Mouse (Mus musculus) intestine, embryonic 14.5 days (tissue): ENCODE results near the gene Dthd1. TPM values are rescaled to one million over a fixed set of nuclear protein-coding genes. Genes with fewer than 3 reads are reported as not detected.

Experiments
- ATAC-seq: fragments of 200-750 bp; cut with Nextera tagmentation; replicated peaks from 2 replicates; pipeline ENCODE4 v1.8.0; 2017; ENCODE audit warnings: low read depth, moderate number of reproducible peaks, moderate TSS enrichment, moderate library complexity; ENCODE audit not compliant: low FRiP score, low TSS enrichment
- DNase-seq: peaks from one replicate; pipeline ENCODE4 v3.0.0-alpha.2; 2018; ENCODE audit warnings: low spot score
- H3K27ac ChIP-seq: fragments of 300-500 bp; sonication (generic); 2 replicates; pipeline ENCODE4 v1.5.1; 2014; ENCODE audit warnings: low read depth, mild to moderate bottlenecking, control low read depth
- H3K27me3 ChIP-seq: fragments of 300-500 bp; sonication (generic); replicated peaks from 2 replicates; pipeline ENCODE4 v1.6.1; 2014; ENCODE audit warnings: low read length, control low read depth; ENCODE audit not compliant: control insufficient read depth, insufficient read depth
- H3K36me3 ChIP-seq: fragments of 300-500 bp; sonication (generic); 2 replicates; pipeline ENCODE4 v1.6.1; 2014; ENCODE audit warnings: low read length, control low read depth; ENCODE audit not compliant: control insufficient read depth, insufficient read depth
- H3K4me1 ChIP-seq: fragments of 300-500 bp; sonication (generic); replicated peaks from 2 replicates; pipeline ENCODE4 v1.6.1; 2014; ENCODE audit warnings: low read length, control low read depth, mixed read lengths; ENCODE audit not compliant: control insufficient read depth, insufficient read depth
- H3K4me2 ChIP-seq: fragments of 300-500 bp; sonication (generic); 2 replicates; pipeline ENCODE4 v1.6.1; 2014; ENCODE audit warnings: low read length
- H3K4me3 ChIP-seq: fragments of 300-500 bp; sonication (generic); 2 replicates; pipeline ENCODE4 v1.5.1; 2014; ENCODE audit warnings: low read depth, low read length, control low read depth, mixed read lengths
- H3K9ac ChIP-seq: fragments of 300-500 bp; sonication (generic); 2 replicates; pipeline ENCODE4 v1.6.1; 2014; ENCODE audit warnings: mild to moderate bottlenecking, low read length
- H3K9me3 ChIP-seq: fragments of 300-500 bp; sonication (generic); 2 replicates; pipeline ENCODE4 v1.6.1; 2016; ENCODE audit warnings: low read length, control low read depth; ENCODE audit not compliant: control insufficient read depth
- WGBS: fragments of 180-500 bp; shearing (Covaris S2); extraction: QIAGEN DNeasy Blood & Tissue Kit; methylation state at CpG from one replicate; pipeline ENCODE4 v1.1.7; 2014; 5-methylcytosine and 5-hydroxymethylcytosine counted together
- polyA plus RNA-seq: library from polyadenylated mRNA; unstranded; fragments of >200 nt; fragmentation: Nextera tagmentation; extraction: Ambion mirVana; gene quantifications from 2 replicates; pipeline ENCODE4 v1.2.1, GENCODE M21; 2014

Dthd1 gene
- polyA plus RNA-seq, 1 experiment from 2014 or later = not detected

DNA sequence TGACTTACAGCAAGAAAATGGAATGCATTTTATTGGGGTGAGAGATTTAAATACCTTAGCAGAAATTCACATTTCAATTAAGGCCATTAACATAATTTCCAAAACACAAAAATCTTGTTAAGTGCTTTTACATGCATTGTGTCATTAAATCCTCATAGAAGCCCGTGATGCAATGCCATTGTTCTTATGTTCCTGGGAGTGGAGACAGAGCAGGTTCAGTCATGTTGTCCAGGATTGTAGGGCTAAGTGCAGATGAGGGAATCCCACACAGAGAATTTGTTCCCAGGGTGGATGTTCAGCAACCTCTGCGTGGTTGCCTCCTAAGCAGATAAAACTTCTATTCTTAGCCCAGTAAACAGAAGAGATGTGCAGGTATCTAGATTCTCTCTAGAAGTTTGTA is 37.7 kb downstream of the Dthd1 start:
- no peak overlapping the region for H3K9ac ChIP-seq
- no peak overlapping the region for H3K4me3 ChIP-seq
- no peaks in the 10 kb centered on the region for H3K27me3 ChIP-seq
- no peaks in the 10 kb centered on the region for H3K36me3 ChIP-seq
- ATAC-seq (no peak), DNase-seq (no peak)
- H3K9me3 ChIP-seq = no peaks in the 10 kb centered on the region
- H3K4me1 ChIP-seq = no peaks in the 10 kb centered on the region
- H3K4me2 ChIP-seq = no peak overlapping the region
- H3K27ac ChIP-seq = no peak overlapping the region
- WGBS = 69% methylated on average over 2 of the region's 2 CpGs

DNA sequence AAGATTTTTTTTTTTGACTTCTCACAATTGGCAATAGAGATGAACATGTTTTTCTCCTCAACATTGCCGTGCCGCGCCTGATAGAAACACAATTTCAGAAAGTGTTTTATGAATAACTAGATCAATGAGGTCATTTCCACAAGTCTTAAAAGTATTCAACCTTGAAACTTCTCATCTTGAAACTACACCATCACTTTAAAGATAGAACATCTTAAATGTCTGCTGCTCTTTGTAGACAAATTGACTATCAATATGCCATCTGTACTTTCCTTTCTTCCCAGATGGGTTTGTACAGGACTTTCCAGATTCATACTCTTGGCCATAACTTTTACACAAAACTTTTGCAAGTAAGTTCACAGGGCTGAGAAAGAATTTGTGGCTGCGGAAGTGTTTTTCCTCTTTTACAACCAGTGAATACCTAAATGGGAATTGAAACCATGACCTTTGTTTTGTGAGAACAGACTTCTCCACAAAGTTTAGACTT is 40.8 kb downstream of the Dthd1 start:
- Histone ChIP-seq H3K4me1 (no peaks in the 10 kb centered on the region), H3K27me3 (no peaks in the 10 kb centered on the region), H3K4me3 (no peak overlapping the region), H3K4me2 (no peak overlapping the region), H3K27ac (no peak overlapping the region), H3K9me3 (no peaks in the 10 kb centered on the region), H3K36me3 (no peaks in the 10 kb centered on the region), H3K9ac (no peak overlapping the region)
- no peak for DNase-seq
- 87% methylated on average over 4 of the region's 4 CpGs for WGBS
- ATAC-seq = no peak

DNA sequence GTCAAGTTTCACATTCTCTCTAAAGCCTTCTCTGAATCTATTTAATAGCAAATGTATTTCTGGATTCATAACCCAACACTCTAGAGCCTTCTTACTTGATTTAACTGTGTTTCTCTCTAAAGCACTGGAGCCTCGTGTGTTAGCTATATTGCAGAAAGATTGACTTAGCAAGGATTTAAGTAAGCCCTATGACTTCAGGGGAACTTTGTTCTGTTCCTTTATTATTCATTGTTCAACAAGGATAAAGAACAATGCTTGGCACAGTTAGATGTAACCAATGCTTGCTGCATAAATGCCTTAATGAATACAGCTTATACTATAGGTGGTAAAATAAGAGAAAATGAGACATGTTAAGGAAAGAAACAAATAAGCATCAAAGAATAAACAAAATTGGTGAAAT is 43.9 kb downstream of the Dthd1 start:
- Histone ChIP-seq H3K4me3 (no peak overlapping the region), H3K4me1 (no peaks in the 10 kb centered on the region), H3K4me2 (no peak overlapping the region), H3K36me3 (no peaks in the 10 kb centered on the region), H3K27ac (no peak overlapping the region), H3K27me3 (no peaks in the 10 kb centered on the region), H3K9ac (no peak overlapping the region), H3K9me3 (no peaks in the 10 kb centered on the region)
- ATAC-seq (no peak), DNase-seq (no peak)
- 71% methylated on average over 1 of the region's 1 CpGs for WGBS

DNA sequence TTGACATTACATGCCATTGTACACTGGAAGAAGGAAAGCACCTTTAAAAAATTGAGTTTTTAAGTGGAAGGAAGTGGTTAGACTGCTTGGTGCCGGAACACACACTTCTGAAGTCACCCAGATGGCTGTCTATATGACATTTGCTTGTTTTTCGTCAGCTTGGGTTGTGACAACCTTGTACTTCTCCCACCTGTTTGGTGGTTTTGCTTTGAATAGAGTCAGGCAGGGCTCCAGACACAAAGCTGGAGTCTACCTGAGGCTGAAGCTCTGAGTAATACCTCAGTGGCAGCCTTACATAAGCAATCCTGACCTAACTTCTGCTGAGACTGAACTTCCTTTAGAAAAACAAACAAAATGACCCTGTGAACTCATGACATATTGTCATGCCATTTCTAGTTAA is 44.7 kb downstream of the Dthd1 start:
- DNase-seq (no peak), ATAC-seq (no peak)
- H3K4me3 ChIP-seq = no peak overlapping the region
- H3K4me2 ChIP-seq = no peak overlapping the region
- WGBS = 45% methylated on average over 2 of the region's 2 CpGs
- no peaks in the 10 kb centered on the region for H3K36me3 ChIP-seq
- H3K9ac ChIP-seq = no peak overlapping the region
- no peaks in the 10 kb centered on the region for H3K4me1 ChIP-seq
- H3K27ac ChIP-seq = no peak overlapping the region
- no peaks in the 10 kb centered on the region for H3K9me3 ChIP-seq
- H3K27me3 ChIP-seq = no peaks in the 10 kb centered on the region

DNA sequence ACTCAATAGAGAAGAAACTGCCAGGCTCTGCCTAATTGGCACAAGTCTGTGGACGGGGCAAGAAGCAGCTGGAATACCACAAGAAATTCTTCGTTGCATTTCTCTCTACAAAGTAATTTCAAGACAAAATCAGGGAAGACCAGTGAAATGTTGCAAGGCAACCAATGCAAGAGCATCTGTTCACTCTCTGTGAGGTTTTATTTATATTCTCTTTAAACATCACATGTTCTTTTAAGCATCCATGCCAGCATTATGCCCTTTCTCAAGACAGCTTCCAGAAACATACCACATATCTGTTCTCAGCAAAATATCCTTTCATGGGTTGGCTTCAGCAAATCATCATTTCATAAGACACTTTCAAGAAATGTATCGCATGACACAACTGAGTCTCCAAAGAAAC is 50.7 kb downstream of the Dthd1 start:
- H3K27ac ChIP-seq = no peak overlapping the region
- no peak overlapping the region for H3K9ac ChIP-seq
- DNase-seq = no peak
- no peaks in the 10 kb centered on the region for H3K4me1 ChIP-seq
- no peak overlapping the region for H3K4me2 ChIP-seq
- H3K9me3 ChIP-seq = no peaks in the 10 kb centered on the region
- no peak for ATAC-seq
- WGBS = 64% methylated on average over 3 of the region's 3 CpGs
- no peaks in the 10 kb centered on the region for H3K36me3 ChIP-seq
- no peaks in the 10 kb centered on the region for H3K27me3 ChIP-seq
- no peak overlapping the region for H3K4me3 ChIP-seq

DNA sequence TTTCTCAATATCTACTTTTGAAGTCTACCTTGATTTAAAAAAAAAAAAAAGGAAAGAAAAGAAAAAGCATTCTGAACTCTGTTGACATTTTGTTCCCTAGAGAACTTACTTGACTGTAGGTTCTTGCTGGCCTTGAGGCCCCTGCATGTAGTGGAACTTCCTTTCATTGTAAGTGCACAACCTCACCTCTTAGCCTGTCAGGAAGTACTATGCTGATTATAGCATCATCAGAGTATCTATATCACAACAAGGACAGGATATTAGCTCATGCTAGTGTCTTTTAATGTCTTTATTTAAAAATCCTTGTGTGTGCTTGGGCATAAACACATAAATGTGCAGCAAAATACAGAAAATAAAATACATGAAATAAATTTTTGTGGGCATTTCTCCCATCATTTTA is 53.4 kb downstream of the Dthd1 start:
- DNase-seq (no peak), ATAC-seq (no peak)
- Histone ChIP-seq H3K27me3 (no peaks in the 10 kb centered on the region), H3K27ac (no peak overlapping the region), H3K4me2 (no peak overlapping the region), H3K4me1 (no peaks in the 10 kb centered on the region), H3K9ac (no peak overlapping the region), H3K36me3 (no peaks in the 10 kb centered on the region), H3K9me3 (no peaks in the 10 kb centered on the region), H3K4me3 (no peak overlapping the region)

DNA sequence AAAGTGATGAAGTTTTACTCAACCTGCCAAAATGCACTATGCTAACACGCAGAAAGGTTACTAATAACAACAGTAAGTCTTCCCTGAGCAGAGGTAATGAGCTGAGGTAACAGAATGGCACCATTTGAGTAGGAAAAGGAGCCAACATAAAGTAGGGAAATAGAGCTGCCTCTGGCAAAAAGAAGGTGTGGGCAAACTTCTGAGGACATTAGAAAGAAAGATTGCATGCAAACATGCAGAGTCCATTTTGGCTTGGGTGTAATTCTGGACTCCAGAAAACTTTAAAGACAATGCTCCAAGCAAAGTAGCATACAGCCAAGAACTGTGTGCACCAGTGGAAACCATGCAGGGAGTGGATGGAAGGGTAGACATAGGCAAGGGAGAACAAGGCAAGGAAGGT is 65.9 kb downstream of the Dthd1 start:
- no peaks in the 10 kb centered on the region for H3K27me3 ChIP-seq
- DNase-seq (no peak), ATAC-seq (no peak)
- WGBS = 58% methylated on average over 1 of the region's 1 CpGs
- H3K4me3 ChIP-seq = no peak overlapping the region
- H3K36me3 ChIP-seq = no peaks in the 10 kb centered on the region
- H3K9me3 ChIP-seq = no peaks in the 10 kb centered on the region
- no peak overlapping the region for H3K4me2 ChIP-seq
- no peak overlapping the region for H3K9ac ChIP-seq
- no peaks in the 10 kb centered on the region for H3K4me1 ChIP-seq
- no peak overlapping the region for H3K27ac ChIP-seq

DNA sequence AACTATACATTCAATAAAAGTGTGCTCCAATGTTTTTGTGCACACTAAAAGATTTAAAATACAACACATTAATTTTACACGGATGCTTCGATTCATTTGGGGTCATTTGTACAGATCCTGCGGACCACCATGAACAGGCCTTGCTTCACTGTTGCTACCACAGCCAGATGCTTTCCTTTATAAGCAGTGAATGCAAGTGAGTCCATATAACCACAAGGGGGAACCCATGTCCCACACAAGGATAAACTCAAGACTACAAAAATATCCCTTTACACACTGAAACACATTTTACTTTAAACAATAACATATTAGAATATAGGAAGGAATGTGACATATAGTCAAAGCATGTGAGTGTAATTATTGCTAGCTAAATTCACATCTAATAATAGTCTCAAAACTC is 81.7 kb downstream of the Dthd1 start:
- H3K27me3 ChIP-seq = no peaks in the 10 kb centered on the region
- no peaks in the 10 kb centered on the region for H3K4me1 ChIP-seq
- H3K36me3 ChIP-seq = no peaks in the 10 kb centered on the region
- no peak overlapping the region for H3K4me3 ChIP-seq
- no peaks in the 10 kb centered on the region for H3K9me3 ChIP-seq
- H3K9ac ChIP-seq = no peak overlapping the region
- H3K4me2 ChIP-seq = no peak overlapping the region
- DNase-seq (no peak), ATAC-seq (no peak)
- 48% methylated on average over 3 of the region's 3 CpGs for WGBS
- no peak overlapping the region for H3K27ac ChIP-seq

DNA sequence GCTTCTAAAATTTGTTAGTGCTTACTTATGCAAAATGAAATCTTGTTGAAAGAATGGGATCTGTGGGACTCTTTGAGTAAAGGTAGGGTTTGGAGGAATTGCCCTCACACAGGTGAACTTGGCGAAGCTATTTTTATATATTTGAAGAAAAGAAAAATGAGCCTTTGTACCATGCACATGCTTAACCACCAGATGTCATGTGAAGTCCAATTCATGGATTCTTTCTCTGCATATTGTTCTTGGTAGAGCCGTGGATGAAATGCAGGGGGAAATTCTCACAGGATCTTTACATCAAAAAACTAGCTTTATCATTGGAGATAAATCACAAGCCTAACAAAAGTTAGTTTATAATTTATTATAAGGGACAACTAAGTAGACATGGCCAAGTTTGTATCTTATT is 93.3 kb downstream of the Dthd1 start:
- ATAC-seq (no peak), DNase-seq (no peak)
- H3K9me3 ChIP-seq = no peaks in the 10 kb centered on the region
- 67% methylated on average over 2 of the region's 2 CpGs for WGBS
- H3K9ac ChIP-seq = no peak overlapping the region
- H3K27ac ChIP-seq = no peak overlapping the region
- no peaks in the 10 kb centered on the region for H3K4me1 ChIP-seq
- H3K4me3 ChIP-seq = no peak overlapping the region
- no peaks in the 10 kb centered on the region for H3K36me3 ChIP-seq
- no peaks in the 10 kb centered on the region for H3K27me3 ChIP-seq
- H3K4me2 ChIP-seq = no peak overlapping the region
